Mouse (Mus musculus) regulatory T cell (primary cell): ENCODE results near the gene Siah1a.

Experiments used
- in situ Hi-C: fragments of 300-600 bp; cut with MboI, MseI; formaldehyde crosslinking; loops from one replicate; pipeline ENCODE4 v1.15.1; 2025; ENCODE audit warnings: high pct_unique_total_duplicates

Gene Siah1a

GRCm38 (mm10) chr8:86744313-86745220 is 1.2 kb downstream of the Siah1a start:
- in situ Hi-C loops = loop anchor here (5.0 to 25.0 kb wide), 2 partner anchors 37 to 143 kb away; partner anchors contain the start of gene N4bp1

DNA sequence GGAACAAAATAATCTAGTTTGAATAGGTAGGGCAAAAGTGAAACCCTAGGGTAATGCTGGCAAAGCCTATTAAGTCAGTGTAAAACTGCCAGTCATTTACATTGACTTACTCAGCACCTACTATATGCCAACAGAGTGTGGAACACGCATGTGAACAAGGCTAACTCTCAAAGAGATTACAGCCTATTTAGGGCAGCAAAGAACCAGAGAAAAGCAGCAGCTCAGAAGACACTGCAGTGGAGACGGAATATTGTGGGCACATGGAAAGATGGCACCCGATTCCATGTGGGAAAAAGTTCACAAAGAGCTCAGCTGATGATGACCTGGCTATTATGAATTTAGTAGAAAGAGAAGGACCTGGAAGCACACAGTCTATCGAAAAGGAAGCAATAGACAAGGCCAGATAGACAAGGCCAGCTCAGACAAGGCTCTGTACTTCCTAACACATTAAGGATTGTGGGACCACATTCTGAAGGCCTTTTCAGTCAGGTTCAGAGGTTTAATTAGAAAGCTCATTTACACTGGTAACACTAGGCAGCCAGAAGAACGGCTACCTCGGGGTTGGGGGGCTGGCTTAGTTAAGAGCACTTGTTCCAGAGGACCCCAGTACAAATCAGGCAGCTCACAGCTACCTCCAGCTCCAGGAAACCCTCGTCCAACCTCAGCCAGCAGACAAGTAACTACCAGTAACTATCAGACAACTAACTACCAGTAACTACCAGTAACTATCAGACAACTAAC is 3.0 kb downstream of the Siah1a start:
- in situ Hi-C loops = loop anchor here (25.0 kb wide), 1 partner anchor 145 kb away; the partner anchor contains the start of gene N4bp1

DNA sequence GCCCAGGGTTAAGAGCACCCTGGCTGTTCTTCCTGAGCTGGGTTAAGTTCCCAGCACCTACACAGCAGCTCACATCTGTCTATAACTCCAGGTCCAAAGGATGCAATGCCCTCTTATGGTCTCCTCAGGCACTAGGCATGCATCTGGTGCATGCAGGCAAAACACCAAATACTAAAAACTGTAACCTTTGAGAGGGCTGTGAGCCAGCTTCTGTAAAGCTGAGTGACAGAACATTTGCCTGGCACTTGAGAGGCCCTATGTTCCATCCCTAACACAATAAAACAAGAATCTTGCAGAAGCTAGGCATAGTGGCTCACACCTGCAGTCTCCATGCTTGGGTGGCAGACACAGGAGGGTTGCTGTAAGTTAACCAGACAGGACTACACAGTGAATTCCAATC is 4.1 kb downstream of the Siah1a start:
- in situ Hi-C loops = loop anchor here (25.0 kb wide), 1 partner anchor 146 kb away; the partner anchor contains the start of gene N4bp1

DNA sequence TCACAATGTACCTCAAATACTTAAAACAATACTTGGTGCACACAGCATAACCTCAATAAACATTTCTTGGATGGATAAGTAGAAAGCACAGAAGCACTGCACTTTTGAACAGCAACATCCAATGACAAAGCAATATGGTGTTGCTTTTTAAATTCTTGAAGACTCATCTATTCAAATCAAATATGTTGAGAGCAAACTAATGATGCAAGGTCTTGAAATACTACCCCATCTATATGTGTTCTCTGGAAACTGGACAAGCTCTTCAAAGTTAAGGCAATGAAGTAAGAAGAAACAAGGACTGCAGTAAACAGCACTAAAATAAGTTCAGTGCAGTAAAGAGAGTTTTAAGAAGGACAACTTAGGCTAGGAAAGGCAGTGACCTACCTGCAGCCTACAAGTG is 4.8 kb downstream of the Siah1a start:
- in situ Hi-C loops = loop anchor here (25.0 kb wide), 1 partner anchor 146 kb away; the partner anchor contains the start of gene N4bp1

DNA sequence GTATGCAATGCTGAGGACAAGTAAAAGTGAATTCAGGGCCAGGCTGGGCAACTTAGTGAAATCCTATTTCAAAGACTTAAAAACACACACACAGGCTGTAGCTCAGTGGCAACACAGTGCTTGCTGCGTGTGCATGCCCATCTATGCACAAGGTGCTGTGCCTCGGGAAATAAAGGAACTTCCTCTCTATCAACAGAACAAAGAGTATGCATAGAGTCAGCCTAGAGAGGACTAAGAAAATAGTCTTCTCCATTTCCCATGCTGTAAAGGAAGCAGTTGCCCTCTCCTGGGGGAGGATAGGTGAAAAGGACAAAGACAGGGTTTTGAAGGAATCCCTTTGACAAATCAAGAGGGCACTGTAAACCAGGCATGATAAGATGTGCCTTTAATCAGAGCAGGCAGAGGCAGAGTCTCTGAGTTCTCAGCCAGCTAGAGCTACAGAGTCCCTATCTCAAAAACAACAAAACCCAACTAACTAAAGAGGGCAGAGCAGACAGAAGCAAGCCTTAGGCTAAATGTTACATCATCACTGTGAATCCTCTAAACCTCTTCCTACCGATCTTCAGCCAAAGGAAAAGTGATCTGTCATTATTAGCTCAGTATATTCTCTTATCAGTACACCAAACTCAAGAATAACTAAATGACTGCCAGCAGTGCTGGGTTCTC is 10.2 kb downstream of the Siah1a start:
- in situ Hi-C loops = loop anchor here (5.0 to 25.0 kb wide), 2 partner anchors 63 to 152 kb away; partner anchors contain the start of gene N4bp1

DNA sequence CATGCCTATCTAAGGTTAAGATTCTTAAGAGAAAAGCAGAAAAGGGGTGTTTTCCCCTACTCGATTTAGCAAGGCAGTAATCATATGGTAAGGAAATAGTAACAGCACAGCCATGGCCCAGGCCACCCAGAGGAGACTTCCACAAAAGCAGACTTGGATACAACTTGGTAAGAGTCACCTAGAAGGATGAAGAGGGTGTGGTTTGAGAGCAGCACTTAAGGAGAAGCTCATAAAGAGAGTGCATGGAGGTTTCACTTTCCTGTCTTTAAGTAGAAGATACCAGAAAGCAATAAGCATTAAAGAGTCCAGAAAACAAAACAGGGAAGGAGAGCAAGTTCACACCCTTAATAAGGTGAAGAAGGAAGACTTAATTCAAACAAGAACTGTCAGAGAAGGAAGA is 10.8 kb downstream of the Siah1a start:
- in situ Hi-C loops = loop anchor here (5.0 to 25.0 kb wide), 2 partner anchors 63 to 152 kb away; partner anchors contain the start of gene N4bp1

- in situ Hi-C loops = loop anchor here (25.0 kb wide), 1 partner anchor 153 kb away; the partner anchor contains the start of gene N4bp1
Observed at GRCm38 (mm10) chr8:86734171-86734570, 11.6 kb downstream of the Siah1a start.

DNA sequence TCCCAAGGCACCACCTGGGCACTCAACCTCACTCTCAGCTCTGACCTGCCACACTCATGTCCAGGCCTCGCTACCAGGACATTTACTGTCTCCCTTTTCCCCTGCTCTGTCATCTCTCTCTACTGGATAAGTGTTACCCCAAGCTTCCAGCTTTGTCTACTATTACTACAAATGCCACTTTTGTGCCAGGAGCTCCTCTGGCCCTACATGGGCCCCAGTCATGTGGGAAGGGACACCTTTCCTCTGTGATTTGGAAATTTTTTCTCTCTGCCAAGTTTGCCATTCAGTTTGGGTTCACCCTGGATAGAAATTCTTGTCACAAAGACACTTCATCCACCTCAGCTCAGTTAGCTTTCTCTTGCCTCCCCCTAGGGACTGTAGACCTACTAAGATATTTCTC is 14.9 kb downstream of the Siah1a start:
- in situ Hi-C loops = loop anchor here (25.0 kb wide), 1 partner anchor 156 kb away; the partner anchor contains the start of gene N4bp1

- in situ Hi-C loops = loop anchor here (25.0 kb wide), 1 partner anchor 157 kb away; the partner anchor contains the start of gene N4bp1
Observed at GRCm38 (mm10) chr8:86730303-86730702, 15.4 kb downstream of the Siah1a start.

GRCm38 (mm10) chr8:86728224-86728950 is 17.3 kb downstream of the Siah1a start:
- in situ Hi-C loops = loop anchor here (10.0 to 25.0 kb wide), 2 partner anchors 159 to 894 kb away; partner anchors contain the start of gene N4bp1

- in situ Hi-C loops = loop anchor here (10.0 to 25.0 kb wide), 2 partner anchors 160 to 892 kb away; partner anchors contain the start of gene N4bp1
Observed at GRCm38 (mm10) chr8:86726959-86727358, 18.8 kb downstream of the Siah1a start.

- in situ Hi-C loops = loop anchor here (10.0 kb wide), 1 partner anchor 887 kb away; no protein-coding TSS in a partner anchor
Observed at GRCm38 (mm10) chr8:86721490-86721889, 24.2 kb downstream of the Siah1a start.

DNA sequence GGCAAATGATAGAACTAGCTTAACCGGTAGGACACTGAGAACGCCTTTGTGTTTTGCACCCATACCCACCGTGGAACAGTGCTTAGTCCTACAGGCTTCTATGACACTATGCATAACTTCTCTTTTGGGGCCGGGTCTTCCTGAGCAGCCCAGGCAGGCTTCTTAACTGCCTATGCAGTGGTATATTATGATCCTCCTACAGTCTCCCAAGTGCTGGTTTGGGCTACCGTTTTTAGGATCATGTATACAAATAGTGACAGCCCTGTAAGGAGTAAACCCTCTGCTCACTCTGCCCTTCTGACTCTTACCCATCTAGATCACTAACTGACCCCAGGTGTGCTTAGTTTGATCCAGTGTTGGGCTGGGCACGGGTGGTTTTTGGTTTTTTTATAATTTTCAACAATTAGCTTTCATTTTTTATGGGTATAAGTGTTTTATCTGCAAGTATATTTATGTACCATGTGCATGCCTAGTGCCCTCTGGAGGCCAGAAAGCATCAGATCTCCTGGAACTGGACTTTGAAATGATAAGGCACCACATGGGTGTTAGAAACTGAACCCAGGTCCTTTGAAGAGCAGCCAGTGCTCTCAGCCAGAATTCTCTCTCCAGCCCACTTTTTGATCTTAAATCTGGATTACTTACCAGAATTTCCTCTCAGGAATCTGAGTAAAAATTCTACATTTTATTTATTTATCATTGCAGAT is 24.8 kb downstream of the Siah1a start:
- in situ Hi-C loops = loop anchor here (10.0 kb wide), 1 partner anchor 886 kb away; no protein-coding TSS in a partner anchor

DNA sequence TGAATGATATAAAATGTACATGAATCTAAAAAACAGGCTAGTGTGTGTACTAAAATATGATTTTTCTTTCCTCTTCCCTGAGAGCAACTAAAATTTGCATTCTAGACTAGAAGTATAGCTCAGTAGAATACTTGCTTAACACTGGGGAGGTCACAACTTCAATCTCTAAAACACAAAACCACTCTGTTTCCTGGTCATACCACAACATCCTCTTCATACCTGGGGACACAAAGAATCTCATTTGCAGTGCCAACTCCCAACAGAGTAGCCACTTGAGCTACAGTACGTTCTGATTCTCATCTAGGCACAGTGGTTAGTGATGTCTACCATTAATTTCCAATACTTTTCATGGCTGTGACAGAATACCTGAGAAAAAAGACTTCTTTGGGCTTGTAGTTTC is 26.4 kb downstream of the Siah1a start:
- in situ Hi-C loops = loop anchor here (5.0 kb wide), 1 partner anchor 77 kb away; no protein-coding TSS in a partner anchor

DNA sequence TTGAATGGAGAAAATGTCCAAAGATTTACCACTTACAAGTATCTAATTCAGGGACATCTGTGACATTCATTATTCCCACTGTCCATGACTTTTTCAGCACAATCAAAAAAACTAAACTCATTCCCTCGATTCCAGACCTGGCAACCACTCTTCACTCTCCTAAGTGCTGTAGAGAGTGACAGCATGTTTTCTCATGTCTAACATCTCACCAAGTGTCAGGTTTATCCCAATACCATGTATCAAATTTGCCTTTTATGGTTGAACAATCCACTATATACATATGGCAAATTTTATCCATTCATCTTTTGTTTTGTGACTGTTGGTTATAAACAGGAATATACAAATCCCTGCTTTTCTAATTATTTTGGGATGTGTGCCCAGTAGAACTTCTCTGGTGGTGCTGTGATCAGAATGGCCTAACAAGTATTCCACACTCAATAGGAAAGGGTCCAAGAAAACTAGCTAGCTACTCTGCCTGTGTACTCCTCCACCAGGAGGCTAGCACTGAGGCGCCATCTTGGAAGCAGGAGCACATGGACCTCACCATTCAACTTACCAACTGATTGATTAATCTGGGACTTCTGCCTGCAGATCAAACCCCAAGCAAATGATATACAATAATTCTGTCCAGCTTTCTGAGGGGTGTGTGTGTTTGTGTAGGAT is 27.3 kb downstream of the Siah1a start:
- in situ Hi-C loops = loop anchor here (5.0 kb wide), 1 partner anchor 76 kb away; no protein-coding TSS in a partner anchor

DNA sequence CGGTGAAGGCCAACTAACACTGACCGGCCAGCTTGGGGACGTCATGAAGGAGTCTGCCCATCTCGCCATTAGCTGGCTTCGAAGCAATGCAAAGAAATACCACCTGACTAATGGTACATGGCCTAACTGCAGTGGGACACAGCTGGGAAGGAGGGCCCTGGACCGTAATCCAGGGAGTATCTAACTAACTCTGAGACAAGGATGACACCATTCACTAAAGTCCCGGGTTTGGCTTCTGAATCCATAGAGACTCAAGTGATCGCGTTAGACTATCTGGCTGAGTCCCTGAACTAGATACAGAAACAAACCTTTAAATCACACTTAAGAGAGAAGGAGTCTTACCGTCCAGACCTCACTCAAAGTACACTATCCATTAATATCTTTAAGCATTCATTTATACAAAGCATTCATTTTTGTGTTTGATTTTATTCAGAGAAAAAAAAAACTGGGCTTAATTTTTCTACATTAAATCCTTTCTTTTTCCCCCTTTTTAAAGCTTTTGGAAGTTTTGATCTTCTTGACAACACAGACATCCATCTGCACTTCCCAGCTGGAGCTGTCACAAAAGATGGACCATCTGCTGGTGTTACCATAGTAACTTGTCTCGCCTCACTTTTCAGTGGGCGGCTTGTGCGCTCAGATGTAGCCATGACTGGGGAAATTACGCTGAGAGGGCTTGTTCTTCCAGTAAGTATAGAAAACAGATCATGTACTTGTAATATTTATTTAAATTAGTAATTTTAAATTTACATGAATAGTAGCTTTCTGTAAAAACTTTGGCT is 32.1 kb downstream of the Siah1a start:
- in situ Hi-C loops = no loop called here

DNA sequence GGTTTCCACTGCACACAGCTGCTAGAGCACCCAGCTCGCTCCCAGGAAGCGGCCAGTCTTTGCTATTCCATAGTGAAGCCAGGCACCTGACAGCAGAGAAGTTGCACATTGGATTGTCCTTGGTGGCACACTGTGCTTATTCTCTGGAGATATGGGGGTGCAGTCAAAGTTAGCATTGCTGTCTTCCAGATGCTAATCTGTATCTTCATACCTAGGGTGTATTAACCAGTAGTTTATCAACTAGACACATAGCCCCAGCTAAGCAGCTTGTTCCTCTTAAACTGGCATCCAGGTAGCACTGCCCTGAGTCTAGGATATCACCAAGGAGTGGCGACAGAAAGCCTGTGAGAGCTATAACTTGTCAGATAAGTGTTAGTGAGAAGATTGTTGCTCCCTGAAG is 33.1 kb downstream of the Siah1a start:
- in situ Hi-C loops = no loop called here

DNA sequence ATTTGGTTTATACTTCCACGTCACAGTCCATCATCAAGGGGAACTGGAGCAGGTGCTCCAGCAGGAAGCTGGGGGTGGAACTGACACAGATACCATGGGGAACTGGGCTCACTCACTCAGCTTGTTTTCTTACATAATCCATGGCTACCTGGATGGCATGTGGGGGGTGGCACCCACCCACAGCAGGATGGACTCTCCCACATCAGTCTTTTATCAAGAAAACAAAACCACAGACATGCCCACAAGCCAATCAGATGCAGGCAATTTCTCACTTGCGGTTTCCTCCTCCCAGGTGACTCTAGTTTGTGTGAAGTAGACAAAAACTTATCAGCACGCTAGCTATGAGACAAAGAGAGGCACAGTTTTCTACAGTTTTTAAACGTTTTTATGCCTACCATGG is 37.9 kb downstream of the Siah1a start:
- in situ Hi-C loops = loop anchor here (5.0 to 10.0 kb wide), 3 partner anchors 36 to 83 kb away; partner anchors contain the start of genes Gm10638, Lonp2 and Siah1a
